Mouse (Mus musculus) stomach, postnatal 0 days (tissue): ENCODE measurements at regions not wholly inside any gene's neighbourhood (a gene's known extent, or its start where the extent isn't known, plus 50 kb on each side); places are given as distances from the start of the nearest gene placed in this dataset.

ENCODE experiments used
- ATAC-seq: fragments of 200-750 bp; cut with Nextera tagmentation; 2 replicates; pipeline ENCODE4 v1.8.0; 2017; ENCODE audit not compliant: low FRiP score, low TSS enrichment
- DNase-seq: peaks from one replicate; pipeline ENCODE4 v3.0.0-alpha.2; 2016; ENCODE audit warnings: low spot score
- H3K27ac ChIP-seq: fragments of 300-500 bp; sonication (generic); replicated peaks from 2 replicates; pipeline ENCODE4 v1.5.1; 2014; ENCODE audit warnings: mild to moderate bottlenecking, control low read depth
- H3K27me3 ChIP-seq: fragments of 300-500 bp; sonication (generic); 2 replicates; pipeline ENCODE4 v1.6.1; 2014; ENCODE audit warnings: low read length; ENCODE audit not compliant: control insufficient read depth, insufficient read depth
- H3K36me3 ChIP-seq: fragments of 300-500 bp; sonication (generic); 2 replicates; pipeline ENCODE4 v1.6.1; 2014; ENCODE audit warnings: low read length, mixed read lengths; ENCODE audit not compliant: control insufficient read depth, insufficient read depth
- H3K4me1 ChIP-seq: fragments of 300-500 bp; sonication (generic); replicated peaks from 2 replicates; pipeline ENCODE4 v1.6.1; 2014; ENCODE audit warnings: antibody characterized with exemption; ENCODE audit not compliant: control insufficient read depth, insufficient read depth
- H3K4me2 ChIP-seq: fragments of 300-500 bp; sonication (generic); replicated peaks from 2 replicates; pipeline ENCODE4 v1.6.1; 2014; ENCODE audit warnings: low read depth, mild to moderate bottlenecking, control low read depth, moderate library complexity
- H3K4me3 ChIP-seq: fragments of 300-500 bp; sonication (generic); 2 replicates; pipeline ENCODE4 v1.5.1; 2014; ENCODE audit warnings: low read depth, low read length, control low read depth
- H3K9ac ChIP-seq: fragments of 300-500 bp; sonication (generic); 2 replicates; pipeline ENCODE4 v1.6.1; 2014; ENCODE audit warnings: mild to moderate bottlenecking, low read length, control low read depth, mixed read lengths
- H3K9me3 ChIP-seq: fragments of 300-500 bp; sonication (generic); 2 replicates; pipeline ENCODE4 v1.6.1; 2016; ENCODE audit warnings: low read length; ENCODE audit not compliant: control insufficient read depth
- CTCF ChIP-seq: IDR thresholded peaks from 2 replicates; pipeline ENCODE4 v1.5.1; 2016; ENCODE audit warnings: antibody characterized with exemption, low read depth, mild to moderate bottlenecking, moderate library complexity
- EP300 ChIP-seq: optimal IDR thresholded peaks from 2 replicates; pipeline ENCODE3; 2016; ENCODE audit warnings: antibody characterized with exemption
- WGBS: fragments of 180-500 bp; shearing (Covaris S2); extraction: QIAGEN DNeasy Blood & Tissue Kit; methylation state at CpG from one replicate; pipeline ENCODE4 v1.1.7; 2014; 5-methylcytosine and 5-hydroxymethylcytosine counted together

- DNase-seq (no peak), ATAC-seq (no peak)
- Histone ChIP-seq H3K4me2 (no peak overlapping the region), H3K27me3 (no peaks in the 10 kb centered on the region), H3K4me3 (no peak overlapping the region), H3K27ac (no peak overlapping the region), H3K9me3 (no peaks in the 10 kb centered on the region), H3K36me3 (no peaks in the 10 kb centered on the region), H3K4me1 (no peaks in the 10 kb centered on the region), H3K9ac (no peak overlapping the region)
- 92% methylated on average over 2 of the region's 2 CpGs for WGBS
- TF ChIP-seq CTCF (no peak), EP300 (no peak)
These were observed 244.2 kb upstream of the Ppargc1a start for GRCm38 (mm10) chr5:51811728-51812127.

DNA sequence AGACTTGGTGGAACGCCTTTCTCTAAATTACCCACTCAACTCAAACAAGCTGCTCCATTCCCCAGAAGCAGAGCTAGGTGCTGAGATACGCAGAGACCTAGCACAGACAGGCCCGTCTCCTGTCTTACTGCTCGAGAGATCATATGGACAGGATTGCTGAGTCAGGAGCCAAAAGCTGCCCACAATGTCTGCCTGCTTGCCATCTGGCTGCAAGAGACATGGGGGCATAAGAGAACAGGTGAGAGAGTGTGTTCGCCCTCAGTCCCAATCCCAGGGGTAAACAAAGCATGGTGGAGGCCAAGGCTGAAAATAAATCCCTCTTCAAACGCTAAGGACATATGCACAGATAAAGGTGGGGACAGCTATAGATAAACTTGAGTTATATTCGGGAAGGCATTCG, 234.0 kb upstream of the Ppargc1a start:
- no peak overlapping the region for H3K9ac ChIP-seq
- TF ChIP-seq CTCF (no peak), EP300 (no peak)
- H3K4me3 ChIP-seq: no peak overlapping the region
- no peak for ATAC-seq
- no peak for DNase-seq
- H3K27ac ChIP-seq: no peak overlapping the region
- no peaks in the 10 kb centered on the region for H3K9me3 ChIP-seq
- H3K27me3 ChIP-seq: no peaks in the 10 kb centered on the region
- H3K4me1 ChIP-seq: no peaks in the 10 kb centered on the region
- WGBS: 75% methylated on average over 8 of the region's 8 CpGs
- no peak overlapping the region for H3K4me2 ChIP-seq
- no peaks in the 10 kb centered on the region for H3K36me3 ChIP-seq

GRCm38 (mm10) chr5:51799371-51800035, 232.0 kb upstream of the Ppargc1a start:
- TF ChIP-seq CTCF (no peak), EP300 (no peak)
- no peak overlapping the region for H3K4me2 ChIP-seq
- 32% methylated on average over 6 of the region's 6 CpGs for WGBS
- H3K36me3 ChIP-seq: no peaks in the 10 kb centered on the region
- DNase-seq (peak; percentile 70), ATAC-seq (peak; percentile 97)
- H3K4me3 ChIP-seq: no peak overlapping the region
- no peak overlapping the region for H3K9ac ChIP-seq
- H3K27ac ChIP-seq: peak overlapping the region; percentile 53
- no peaks in the 10 kb centered on the region for H3K9me3 ChIP-seq
- H3K4me1 ChIP-seq: no peaks in the 10 kb centered on the region
- no peaks in the 10 kb centered on the region for H3K27me3 ChIP-seq

DNA sequence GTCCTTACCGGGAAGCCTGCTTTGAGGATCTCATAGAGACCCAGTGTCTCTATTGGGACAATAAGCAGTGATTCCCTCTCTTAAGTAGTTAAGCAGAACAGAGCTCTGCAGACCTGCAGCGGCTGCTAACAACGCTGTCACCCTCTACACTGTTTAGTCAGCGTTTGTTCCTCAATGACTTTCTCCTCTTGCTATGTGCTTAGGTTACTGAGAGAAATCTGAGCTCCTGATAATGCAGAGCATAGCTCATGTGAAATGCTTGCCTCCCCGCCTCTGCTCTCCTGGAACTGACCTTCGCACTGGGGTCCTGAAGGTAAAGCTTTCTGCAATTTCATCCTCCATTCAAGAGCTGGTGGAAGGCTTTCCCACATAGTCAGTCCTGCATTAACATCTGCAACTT, 226.6 kb upstream of the Ppargc1a start:
- Histone ChIP-seq H3K27me3 (no peaks in the 10 kb centered on the region), H3K9ac (no peak overlapping the region), H3K27ac (no peak overlapping the region), H3K36me3 (no peaks in the 10 kb centered on the region), H3K4me1 (no peaks in the 10 kb centered on the region), H3K4me2 (no peak overlapping the region), H3K9me3 (no peaks in the 10 kb centered on the region), H3K4me3 (no peak overlapping the region)
- no peak for DNase-seq
- ATAC-seq: no peak
- WGBS: 37% methylated on average over 6 of the region's 6 CpGs
- TF ChIP-seq CTCF: no peak
- no peak for TF ChIP-seq EP300

DNA sequence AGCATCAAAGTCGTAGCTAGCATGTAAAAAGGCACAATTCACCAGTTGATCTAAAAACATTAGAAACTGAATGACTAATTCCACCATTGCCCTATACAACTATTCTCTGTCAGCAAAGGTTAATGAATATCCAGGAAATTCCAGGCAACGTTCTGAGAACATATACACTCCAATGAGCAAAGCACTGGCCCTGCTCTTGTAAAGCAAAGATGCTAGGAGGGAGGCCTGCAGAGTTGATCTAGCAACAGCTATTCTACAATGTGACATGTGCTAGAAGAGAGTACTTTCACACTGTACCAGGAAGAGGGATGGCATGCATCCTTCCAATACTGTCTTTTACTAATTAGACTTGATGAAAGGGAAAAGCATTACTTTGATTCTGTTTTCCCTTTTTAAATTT, 225.4 kb upstream of the Ppargc1a start:
- no peak overlapping the region for H3K27ac ChIP-seq
- 49% methylated on average over 2 of the region's 2 CpGs for WGBS
- no peak for ATAC-seq

DNA sequence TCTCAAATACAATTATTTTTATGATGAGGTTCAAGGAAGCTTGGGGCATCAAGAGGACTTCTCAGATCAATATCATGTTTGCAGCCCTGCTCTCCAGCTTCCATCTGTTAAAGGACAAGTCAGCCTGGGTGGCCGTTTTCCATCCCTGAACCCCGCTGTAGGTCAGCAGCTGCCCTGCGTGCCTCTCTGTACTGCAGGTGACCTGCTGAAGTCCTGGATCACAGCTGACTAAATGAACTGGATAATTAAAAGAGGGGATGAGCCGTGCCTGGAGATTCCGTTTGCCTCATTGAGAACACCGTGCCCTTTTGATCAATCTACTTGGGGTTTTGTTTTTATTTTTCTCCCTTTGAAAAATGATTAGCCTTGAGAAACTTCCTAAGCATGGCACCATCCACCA, 221.2 kb upstream of the Ppargc1a start:
- no peaks in the 10 kb centered on the region for H3K36me3 ChIP-seq
- 66% methylated on average over 6 of the region's 6 CpGs for whole genome bisulfite sequencing
- no peak overlapping the region for H3K4me3 ChIP-seq
- no peaks in the 10 kb centered on the region for H3K9me3 ChIP-seq
- H3K4me2 ChIP-seq: no peak overlapping the region
- no peak overlapping the region for H3K9ac ChIP-seq
- no peaks in the 10 kb centered on the region for H3K27me3 ChIP-seq
- ATAC-seq (no peak), DNase-seq (no peak)
- no peak overlapping the region for H3K27ac ChIP-seq
- TF ChIP-seq CTCF (no peak), EP300 (no peak)
- H3K4me1 ChIP-seq: no peaks in the 10 kb centered on the region

More for the DNA sequence above, 225.4 kb upstream of the Ppargc1a start:
- H3K9me3 ChIP-seq: no peaks in the 10 kb centered on the region
- no peak overlapping the region for H3K4me3 ChIP-seq
- no peak for DNase-seq
- H3K36me3 ChIP-seq: no peaks in the 10 kb centered on the region
- H3K9ac ChIP-seq: no peak overlapping the region
- no peaks in the 10 kb centered on the region for H3K4me1 ChIP-seq
- H3K27me3 ChIP-seq: no peaks in the 10 kb centered on the region
- TF ChIP-seq EP300: no peak
- no peak for TF ChIP-seq CTCF
- H3K4me2 ChIP-seq: no peak overlapping the region
